Mouse (Mus musculus): ENCODE results near the gene Sik1. TPM values are rescaled to one million over a fixed set of nuclear protein-coding genes. Genes with fewer than 3 reads are reported as not detected.
A peak's percentile ranks its signal among the peaks of the same experiment; 100 is the strongest.

The Sik1 gene
- polyA plus RNA-seq, 1 experiment: 37.1 TPM

DNA sequence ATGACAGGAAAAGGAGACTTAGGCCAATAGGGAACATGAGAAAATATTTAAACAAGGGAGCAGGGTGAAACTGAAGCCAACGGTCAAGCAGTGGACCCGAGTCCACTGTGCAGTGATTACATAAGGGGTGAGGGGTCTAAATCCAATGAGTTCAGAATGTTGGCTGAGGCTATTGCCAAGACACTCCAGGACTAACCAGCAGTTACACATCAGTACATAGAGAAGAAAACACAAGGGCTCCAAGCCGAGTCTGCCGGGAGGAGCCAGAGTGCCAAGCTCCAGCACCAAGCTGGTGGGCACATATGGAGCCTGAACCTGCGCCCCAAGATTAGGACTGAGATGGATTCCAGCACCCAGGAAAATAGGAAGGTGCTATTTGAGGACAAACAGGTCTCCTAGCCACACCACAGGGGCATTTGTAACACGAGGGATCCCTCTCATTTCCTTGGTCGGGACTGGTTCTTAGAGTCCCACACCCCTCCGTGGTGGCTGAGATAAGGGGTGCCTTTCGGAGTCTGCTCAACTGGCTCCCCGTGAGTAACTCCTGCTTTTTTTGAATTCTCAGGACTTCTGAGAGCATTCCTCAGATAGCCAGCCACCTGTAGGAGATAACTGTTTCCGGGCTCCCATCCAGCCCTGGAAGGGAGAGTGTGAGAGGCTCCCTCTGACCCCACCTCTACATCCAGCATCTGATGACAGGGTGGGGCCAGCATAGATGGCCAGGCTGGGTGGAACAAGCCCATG, 46.0 kb upstream of the Sik1 start:
- Histone ChIP-seq H3ac (ENCODE audit: control insufficient read depth, insufficient read length) (no peak overlapping the region), H3K4me2 (ENCODE audit: low read depth) (no peak overlapping the region), H3K36me3 (ENCODE audit: control insufficient read depth, insufficient read depth) (no peaks in the 10 kb centered on the region), H3K4me3 (no peak overlapping the region), H3K27me3 (ENCODE audit: control insufficient read depth, insufficient read depth, insufficient read length) (no peaks in the 10 kb centered on the region), H3K79me2 (ENCODE audit: control insufficient read depth, insufficient read depth) (no peaks in the 10 kb centered on the region)
- TF ChIP-seq REST (IDR thresholded peaks at IDR 0.05; ENCODE audit: insufficient read depth, insufficient read length) (no peak), TCF3 (IDR thresholded peaks at IDR 0.05; ENCODE audit: insufficient read length, low read depth) (no peak), SRF (IDR thresholded peaks at IDR 0.05; ENCODE audit: control insufficient read depth, insufficient read length, low read depth) (no peak), TCF12 (IDR thresholded peaks at IDR 0.05; ENCODE audit: insufficient read depth, poor library complexity, severe bottlenecking) (no peak), CEBPB (IDR thresholded peaks at IDR 0.05; ENCODE audit: insufficient read depth, poor library complexity, severe bottlenecking) (no peak), USF1 (IDR thresholded peaks at IDR 0.05; ENCODE audit: low read depth) (no peak), POLR2A (IDR thresholded peaks at IDR 0.05; ENCODE audit: insufficient read length, low read depth) (no peak), POLR2AphosphoS2 (IDR thresholded peaks at IDR 0.05; ENCODE audit: insufficient read length, low read depth) (no peak), MAX (IDR thresholded peaks at IDR 0.05; ENCODE audit: low read depth) (no peak), E2F4 (IDR thresholded peaks at IDR 0.05; ENCODE audit: insufficient read depth) (no peak), MYOD1 (IDR thresholded peaks at IDR 0.05; ENCODE audit: control insufficient read depth in 1 of 3, insufficient read length in 2 of 3, low read depth in 2 of 3) (no peak), MYOG (IDR thresholded peaks at IDR 0.05; ENCODE audit: control insufficient read depth in 1 of 3, insufficient read depth in 1 of 3, insufficient read length in 2 of 3, low read depth in 2 of 3) (no peak)

DNA sequence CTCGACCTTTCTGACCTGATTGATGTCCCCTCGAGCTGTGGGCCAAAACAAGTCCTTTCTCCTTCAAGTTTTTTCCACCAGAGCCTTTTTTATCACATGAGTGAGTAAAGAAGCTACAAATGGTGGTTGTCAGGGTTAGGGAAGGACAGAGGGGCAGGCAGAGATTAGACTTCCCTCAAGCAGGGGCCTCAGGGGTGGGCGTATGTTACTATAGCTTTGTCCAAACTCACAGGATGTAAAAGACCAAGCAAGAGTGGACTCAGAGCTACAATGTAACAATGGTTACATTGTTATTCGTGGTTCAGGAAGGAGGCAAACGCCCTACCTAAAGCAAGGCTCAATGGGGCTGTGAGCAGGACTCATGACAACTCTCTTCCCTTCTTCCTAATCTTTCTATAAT, 43.3 kb upstream of the Sik1 start:
- Histone ChIP-seq H3K27me3 (ENCODE audit: control insufficient read depth, insufficient read depth, insufficient read length) (no peaks in the 10 kb centered on the region), H3K79me2 (ENCODE audit: control insufficient read depth, insufficient read depth) (no peaks in the 10 kb centered on the region), H3K4me3 (no peak overlapping the region), H3K36me3 (ENCODE audit: control insufficient read depth, insufficient read depth) (no peaks in the 10 kb centered on the region), H3K4me2 (ENCODE audit: low read depth) (no peak overlapping the region), H3ac (ENCODE audit: control insufficient read depth, insufficient read length) (no peak overlapping the region)
- TF ChIP-seq CEBPB (IDR thresholded peaks at IDR 0.05; ENCODE audit: insufficient read depth, poor library complexity, severe bottlenecking): no peak
- no peak for TF ChIP-seq MYOD1 (IDR thresholded peaks at IDR 0.05; ENCODE audit: control insufficient read depth in 1 of 3, insufficient read length in 2 of 3, low read depth in 2 of 3)
- TF ChIP-seq POLR2A (IDR thresholded peaks at IDR 0.05; ENCODE audit: insufficient read length, low read depth): no peak
- TF ChIP-seq E2F4 (IDR thresholded peaks at IDR 0.05; ENCODE audit: insufficient read depth): no peak
- no peak for TF ChIP-seq SRF (IDR thresholded peaks at IDR 0.05; ENCODE audit: control insufficient read depth, insufficient read length, low read depth)
- TF ChIP-seq MAX (IDR thresholded peaks at IDR 0.05; ENCODE audit: low read depth): no peak
- TF ChIP-seq USF1 (IDR thresholded peaks at IDR 0.05; ENCODE audit: low read depth): no peak
- TF ChIP-seq TCF12 (IDR thresholded peaks at IDR 0.05; ENCODE audit: insufficient read depth, poor library complexity, severe bottlenecking): no peak
- TF ChIP-seq MYOG (IDR thresholded peaks at IDR 0.05; ENCODE audit: control insufficient read depth in 1 of 3, insufficient read depth in 1 of 3, insufficient read length in 2 of 3, low read depth in 2 of 3): no peak
- no peak for TF ChIP-seq TCF3 (IDR thresholded peaks at IDR 0.05; ENCODE audit: insufficient read length, low read depth)
- no peak for TF ChIP-seq POLR2AphosphoS2 (IDR thresholded peaks at IDR 0.05; ENCODE audit: insufficient read length, low read depth)
- no peak for TF ChIP-seq REST (IDR thresholded peaks at IDR 0.05; ENCODE audit: insufficient read depth, insufficient read length)

DNA sequence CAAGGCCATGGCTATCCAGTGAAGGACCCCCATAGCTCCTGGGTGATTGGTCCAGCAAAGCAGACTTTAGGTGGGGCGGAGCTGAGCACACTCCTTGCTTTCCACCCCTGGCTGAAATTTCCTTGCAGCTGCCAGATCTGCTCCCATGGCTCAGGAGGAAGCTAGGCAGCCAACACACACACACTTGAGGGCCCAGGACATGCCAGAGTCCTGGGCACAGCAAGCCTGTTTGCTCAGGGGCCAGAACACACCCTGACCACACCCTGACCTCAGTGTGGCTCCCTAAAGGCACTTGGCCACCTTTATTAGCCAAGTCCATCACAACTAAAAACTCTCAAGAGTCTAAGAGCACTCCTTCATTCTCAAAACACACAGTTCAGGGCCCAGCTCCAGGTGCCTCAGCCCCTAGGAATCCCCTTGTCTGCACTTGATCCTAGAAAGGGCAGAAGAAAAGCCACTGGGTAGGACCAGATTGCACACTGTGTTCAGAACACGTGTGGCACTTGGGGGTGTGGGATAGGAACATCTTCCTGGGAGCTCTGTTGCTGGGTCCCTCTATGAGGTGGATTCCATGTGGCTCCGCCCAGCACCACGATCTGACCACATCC, 41.7 kb upstream of the Sik1 start:
- Histone ChIP-seq H3K4me3 (no peak overlapping the region), H3K4me2 (ENCODE audit: low read depth) (peak overlapping the region; percentile 8), H3ac (ENCODE audit: control insufficient read depth, insufficient read length) (no peak overlapping the region), H3K79me2 (ENCODE audit: control insufficient read depth, insufficient read depth) (no peaks in the 10 kb centered on the region), H3K27me3 (ENCODE audit: control insufficient read depth, insufficient read depth, insufficient read length) (no peaks in the 10 kb centered on the region), H3K36me3 (ENCODE audit: control insufficient read depth, insufficient read depth) (no peaks in the 10 kb centered on the region)
- TF ChIP-seq MYOD1 (IDR thresholded peaks at IDR 0.05; ENCODE audit: control insufficient read depth in 1 of 3, insufficient read length in 2 of 3, low read depth in 2 of 3) (peak in 1 of 3 experiments; percentile 70), TCF12 (IDR thresholded peaks at IDR 0.05; ENCODE audit: insufficient read depth, poor library complexity, severe bottlenecking) (no peak), MYOG (IDR thresholded peaks at IDR 0.05; ENCODE audit: control insufficient read depth in 1 of 3, insufficient read depth in 1 of 3, insufficient read length in 2 of 3, low read depth in 2 of 3) (peak in 2 of 3 experiments; percentile 27 to 86)

DNA sequence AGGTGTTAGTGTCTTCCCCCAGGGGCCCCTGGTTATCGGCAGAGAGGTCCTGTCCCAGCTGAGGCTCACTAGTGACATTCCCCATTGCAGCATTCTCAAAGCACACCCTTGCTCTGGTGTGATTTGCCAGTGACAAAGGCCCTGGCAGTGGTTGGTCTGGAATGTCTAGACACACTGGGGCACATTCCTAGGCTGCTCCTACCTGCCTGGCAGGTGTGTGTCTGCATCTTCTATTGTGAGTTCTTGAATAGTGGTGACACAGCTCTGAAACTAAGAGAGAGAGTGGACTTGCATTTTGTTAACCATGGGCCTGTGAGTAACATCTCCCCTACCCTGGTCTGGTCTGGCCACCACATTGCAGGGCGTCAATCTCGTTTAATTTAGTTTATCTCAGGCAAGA, 41.1 kb upstream of the Sik1 start:
- Histone ChIP-seq H3K27me3 (ENCODE audit: control insufficient read depth, insufficient read depth, insufficient read length) (no peaks in the 10 kb centered on the region), H3K36me3 (ENCODE audit: control insufficient read depth, insufficient read depth) (no peaks in the 10 kb centered on the region), H3K4me3 (no peak overlapping the region), H3K4me2 (ENCODE audit: low read depth) (peak overlapping the region; percentile 8), H3ac (ENCODE audit: control insufficient read depth, insufficient read length) (no peak overlapping the region), H3K79me2 (ENCODE audit: control insufficient read depth, insufficient read depth) (no peaks in the 10 kb centered on the region)
- TF ChIP-seq CEBPB (IDR thresholded peaks at IDR 0.05; ENCODE audit: insufficient read depth, poor library complexity, severe bottlenecking): no peak

DNA sequence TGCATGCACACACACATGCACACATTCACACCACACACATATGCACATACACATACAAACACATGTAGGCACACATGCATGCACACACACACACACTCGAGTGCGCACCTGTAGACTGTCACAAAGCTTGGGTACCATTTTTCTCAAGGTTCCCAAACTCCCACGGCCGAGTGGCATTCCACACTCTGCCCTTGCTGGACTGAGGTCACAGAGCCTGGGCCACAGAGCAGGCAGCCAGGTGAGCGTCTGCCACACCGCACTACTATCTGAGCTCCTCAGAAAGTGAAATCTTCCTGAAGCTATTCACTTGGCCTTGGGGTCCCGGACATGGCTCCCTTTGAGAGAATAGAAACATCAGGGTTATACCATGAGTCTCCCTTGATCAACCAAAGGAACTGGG, 40.7 kb upstream of the Sik1 start:
- Histone ChIP-seq H3K27me3 (ENCODE audit: control insufficient read depth, insufficient read depth, insufficient read length) (no peaks in the 10 kb centered on the region), H3K36me3 (ENCODE audit: control insufficient read depth, insufficient read depth) (no peaks in the 10 kb centered on the region), H3K79me2 (ENCODE audit: control insufficient read depth, insufficient read depth) (no peaks in the 10 kb centered on the region), H3ac (ENCODE audit: control insufficient read depth, insufficient read length) (no peak overlapping the region), H3K4me2 (ENCODE audit: low read depth) (no peak overlapping the region), H3K4me3 (no peak overlapping the region)
- TF ChIP-seq TCF12 (IDR thresholded peaks at IDR 0.05; ENCODE audit: insufficient read depth, poor library complexity, severe bottlenecking) (no peak), TCF3 (IDR thresholded peaks at IDR 0.05; ENCODE audit: insufficient read length, low read depth) (no peak), POLR2AphosphoS2 (IDR thresholded peaks at IDR 0.05; ENCODE audit: insufficient read length, low read depth) (no peak), MYOG (IDR thresholded peaks at IDR 0.05; ENCODE audit: control insufficient read depth in 1 of 3, insufficient read depth in 1 of 3, insufficient read length in 2 of 3, low read depth in 2 of 3) (no peak), REST (IDR thresholded peaks at IDR 0.05; ENCODE audit: insufficient read depth, insufficient read length) (no peak), SRF (IDR thresholded peaks at IDR 0.05; ENCODE audit: control insufficient read depth, insufficient read length, low read depth) (no peak), MAX (IDR thresholded peaks at IDR 0.05; ENCODE audit: low read depth) (no peak)

All from myocyte (in vitro differentiated cells).